Mouse (Mus musculus): ENCODE data around the gene Tex10.

DNA sequence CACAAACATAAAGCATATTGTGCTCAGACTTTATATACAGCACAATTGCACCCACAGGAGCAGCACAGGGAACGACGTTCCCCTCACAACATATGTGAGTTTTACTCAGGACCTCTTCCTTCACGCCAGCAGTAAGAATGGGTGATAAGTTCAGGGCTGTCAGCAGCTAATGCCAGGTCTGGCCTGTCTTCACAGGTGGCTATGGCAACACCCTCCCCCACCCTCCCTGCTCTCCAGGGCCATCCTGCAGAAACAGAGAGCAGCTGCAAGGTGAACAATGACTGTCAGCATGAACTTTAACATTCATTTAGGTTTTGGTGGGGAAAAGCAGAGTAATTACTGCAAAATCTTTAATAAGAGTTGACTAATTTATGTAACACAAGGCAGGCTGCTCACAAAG, 45.8 kb downstream of the Tex10 start:
- no peak for TF ChIP-seq POLR2A (IDR thresholded peaks at IDR 0.05; ENCODE audit: insufficient read depth, low read length)
- TF ChIP-seq CTCF (IDR thresholded peaks at IDR 0.05; ENCODE audit: low read depth, low read length), result no peak
